Mouse (Mus musculus): ENCODE data around the gene Erc2. TPM values are rescaled to one million over a fixed set of nuclear protein-coding genes. Genes with fewer than 3 reads are reported as not detected.
"Not testable (repeated sequence)": the region's sequence is repeated elsewhere in the genome, so short reads cannot be mapped to it uniquely, and the experiment has no call there.

Erc2 gene
- polyA plus RNA-seq (2012; ENCODE audit: insufficient read depth, low replicate concordance), result 0.10 TPM in 1 of 2 replicates, not detected in the other

DNA sequence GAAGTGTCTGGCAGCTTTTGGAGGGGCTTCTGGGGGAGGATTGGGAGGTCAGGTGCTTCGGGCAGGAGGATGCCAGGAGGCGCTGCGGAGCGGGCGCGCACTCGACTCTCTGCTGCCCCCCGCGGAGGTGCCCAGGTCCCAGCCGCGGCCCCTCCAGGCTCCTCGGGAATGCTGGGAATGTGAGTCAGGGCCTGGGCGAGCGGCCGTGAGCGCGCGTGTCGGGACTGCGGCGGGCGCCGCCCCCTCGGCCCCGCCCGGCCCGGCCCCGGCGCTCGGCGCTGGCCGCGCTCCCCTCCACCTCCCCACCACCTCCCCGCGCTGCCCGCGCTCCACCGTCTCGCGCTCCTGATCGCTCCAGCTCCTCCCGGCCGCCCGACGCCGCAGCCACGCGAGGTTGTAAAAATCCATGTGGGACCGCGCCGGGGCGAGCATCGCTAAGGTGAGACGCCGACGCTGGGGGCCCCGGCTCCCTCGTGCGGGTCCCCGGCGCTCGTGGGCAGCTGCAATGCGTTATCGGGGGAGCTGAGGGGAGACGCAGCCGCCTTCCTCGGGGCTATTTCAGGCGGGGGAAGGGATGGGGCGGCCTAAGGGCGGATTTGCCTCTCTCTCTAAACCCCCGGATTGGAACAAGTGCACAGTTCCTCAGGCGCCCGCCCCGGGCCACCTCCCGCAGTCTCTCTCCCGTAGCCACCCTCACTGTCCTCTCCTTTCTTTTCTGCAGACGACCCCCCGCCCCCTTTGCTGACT is at the start of gene Erc2:
Gene Erc2 (plus strand): TSS at position 253 of the 747 bp plus-strand sequence.
- no peaks in the 10 kb centered on the region for H3K36me3 ChIP-seq (replicated peaks; ENCODE audit: low read length)
- peaks cover 5% of the 10 kb centered on the region; the same call in 1 of the 2 replicates for H3K4me1 ChIP-seq
- H3K9me3 ChIP-seq, result peaks cover 5% of the 10 kb centered on the region; the same call in 1 of the 2 replicates
- no peak for TF ChIP-seq GATA1 (IDR thresholded peaks at IDR 0.05; ENCODE audit: borderline replicate concordance, low read length)
- TF ChIP-seq FLI1 (IDR thresholded peaks at IDR 0.05; ENCODE audit: low read length), result no peak
- peaks cover 42% of the 10 kb centered on the region for H3K27me3 ChIP-seq (replicated peaks)
- H3K4me3 ChIP-seq (replicated peaks), result peak within 1 kb of the TSS; percentile 85

- Histone ChIP-seq H3K9me3 (peaks cover 24% of the 10 kb centered on the region), H3K27me3 (replicated peaks) (no peaks in the 10 kb centered on the region), H3K36me3 (replicated peaks; ENCODE audit: low read length) (no peaks in the 10 kb centered on the region), H3K4me3 (replicated peaks) (no peak overlapping the region), H3K4me1 (no peaks in the 10 kb centered on the region)
- TF ChIP-seq FLI1 (IDR thresholded peaks at IDR 0.05; ENCODE audit: low read length), result no peak
- TF ChIP-seq GATA1 (IDR thresholded peaks at IDR 0.05; ENCODE audit: borderline replicate concordance, low read length), result no peak
Measured at GRCm38 (mm10) chr14:27578443-27578842, 43.8 kb upstream of the Erc2 start.

GRCm38 (mm10) chr14:27589616-27590015 is 32.6 kb upstream of the Erc2 start:
- H3K9me3 ChIP-seq; H3K36me3 ChIP-seq (replicated peaks; ENCODE audit: low read length); H3K4me3 ChIP-seq (replicated peaks); H3K4me1 ChIP-seq; H3K27me3 ChIP-seq (replicated peaks): not testable (repeated sequence)

GRCm38 (mm10) chr14:27592163-27592562 is 30.1 kb upstream of the Erc2 start:
- Histone ChIP-seq H3K9me3 (peaks cover 10% of the 10 kb centered on the region; the same call in 1 of the 2 replicates), H3K4me3 (replicated peaks) (no peak overlapping the region), H3K36me3 (replicated peaks; ENCODE audit: low read length) (no peaks in the 10 kb centered on the region), H3K4me1 (no peaks in the 10 kb centered on the region), H3K27me3 (replicated peaks) (no peaks in the 10 kb centered on the region)
- TF ChIP-seq FLI1 (IDR thresholded peaks at IDR 0.05; ENCODE audit: low read length) (no peak), GATA1 (IDR thresholded peaks at IDR 0.05; ENCODE audit: borderline replicate concordance, low read length) (no peak)

GRCm38 (mm10) chr14:27596265-27596664 is 26.0 kb upstream of the Erc2 start:
- peaks cover 10% of the 10 kb centered on the region; the same call in 1 of the 2 replicates for H3K9me3 ChIP-seq
- TF ChIP-seq GATA1 (IDR thresholded peaks at IDR 0.05; ENCODE audit: borderline replicate concordance, low read length) (no peak), FLI1 (IDR thresholded peaks at IDR 0.05; ENCODE audit: low read length) (no peak)
- H3K27me3 ChIP-seq (replicated peaks), result no peaks in the 10 kb centered on the region
- H3K36me3 ChIP-seq (replicated peaks; ENCODE audit: low read length), result no peaks in the 10 kb centered on the region
- H3K4me1 ChIP-seq, result no peaks in the 10 kb centered on the region
- H3K4me3 ChIP-seq (replicated peaks), result no peak overlapping the region

GRCm38 (mm10) chr14:27602136-27602535 is 20.1 kb upstream of the Erc2 start:
- TF ChIP-seq GATA1 (IDR thresholded peaks at IDR 0.05; ENCODE audit: borderline replicate concordance, low read length), result no peak
- TF ChIP-seq FLI1 (IDR thresholded peaks at IDR 0.05; ENCODE audit: low read length), result no peak
- no peaks in the 10 kb centered on the region for H3K36me3 ChIP-seq (replicated peaks; ENCODE audit: low read length)
- no peaks in the 10 kb centered on the region for H3K27me3 ChIP-seq (replicated peaks)
- no peaks in the 10 kb centered on the region for H3K9me3 ChIP-seq
- no peaks in the 10 kb centered on the region for H3K4me1 ChIP-seq
- no peak overlapping the region for H3K4me3 ChIP-seq (replicated peaks)

DNA sequence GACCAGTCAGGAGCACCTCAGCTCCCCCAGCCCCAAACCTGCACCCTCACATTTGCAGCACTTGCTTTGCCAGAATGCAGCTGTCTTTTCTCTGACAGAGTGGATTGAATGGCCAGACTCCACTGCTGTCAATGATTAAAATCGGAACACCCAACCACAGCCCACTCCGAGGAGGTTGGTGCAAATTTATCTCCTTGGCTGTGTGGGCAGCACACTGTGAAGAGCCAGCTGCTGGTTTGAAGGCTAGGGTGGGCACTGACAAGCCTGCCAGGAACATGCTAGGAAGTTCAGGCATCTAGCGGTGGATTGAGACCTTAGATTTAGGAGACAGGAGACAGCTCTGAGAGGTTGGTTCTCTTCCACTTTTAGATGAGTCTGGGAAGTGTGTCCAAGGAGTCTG is 14.8 kb upstream of the Erc2 start:
- no peaks in the 10 kb centered on the region for H3K36me3 ChIP-seq (replicated peaks; ENCODE audit: low read length)
- TF ChIP-seq FLI1 (IDR thresholded peaks at IDR 0.05; ENCODE audit: low read length) (no peak), GATA1 (IDR thresholded peaks at IDR 0.05; ENCODE audit: borderline replicate concordance, low read length) (no peak)
- H3K4me1 ChIP-seq, result no peaks in the 10 kb centered on the region
- no peaks in the 10 kb centered on the region for H3K27me3 ChIP-seq (replicated peaks)
- H3K4me3 ChIP-seq (replicated peaks), result no peak overlapping the region
- peaks cover 11% of the 10 kb centered on the region; the same call in 1 of the 2 replicates for H3K9me3 ChIP-seq

DNA sequence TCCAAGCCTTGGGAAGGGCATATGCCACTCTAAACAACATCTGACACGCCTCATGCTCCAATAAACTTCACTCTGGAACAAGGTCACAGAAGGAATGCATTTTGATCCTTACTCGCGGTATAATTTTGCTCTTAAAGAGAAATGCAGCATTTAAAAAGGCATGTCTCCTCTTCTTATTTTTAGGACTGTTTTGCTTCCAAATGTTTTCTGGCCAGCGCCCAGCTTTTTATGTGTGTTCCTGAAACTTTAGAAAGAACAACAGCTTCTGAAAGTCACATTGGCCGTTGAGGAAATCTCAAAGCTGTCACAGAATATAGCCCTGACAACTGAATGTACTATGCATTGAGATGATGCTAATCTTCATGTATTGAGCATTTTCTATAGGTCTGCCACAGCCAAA is 8.5 kb upstream of the Erc2 start:
- TF ChIP-seq FLI1 (IDR thresholded peaks at IDR 0.05; ENCODE audit: low read length), result no peak
- TF ChIP-seq GATA1 (IDR thresholded peaks at IDR 0.05; ENCODE audit: borderline replicate concordance, low read length), result no peak
- H3K4me3 ChIP-seq (replicated peaks), result no peak overlapping the region
- no peaks in the 10 kb centered on the region for H3K4me1 ChIP-seq
- no peaks in the 10 kb centered on the region for H3K27me3 ChIP-seq (replicated peaks)
- no peaks in the 10 kb centered on the region for H3K36me3 ChIP-seq (replicated peaks; ENCODE audit: low read length)
- peaks cover 11% of the 10 kb centered on the region; the same call in 1 of the 2 replicates for H3K9me3 ChIP-seq

GRCm38 (mm10) chr14:27617286-27617685 is 4.9 kb upstream of the Erc2 start:
- Histone ChIP-seq H3K36me3 (replicated peaks; ENCODE audit: low read length) (no peaks in the 10 kb centered on the region), H3K9me3 (no peaks in the 10 kb centered on the region; the same call in 1 of the 2 replicates), H3K27me3 (replicated peaks) (peaks cover 17% of the 10 kb centered on the region), H3K4me1 (no peaks in the 10 kb centered on the region), H3K4me3 (replicated peaks) (no peak overlapping the region)
- TF ChIP-seq GATA1 (IDR thresholded peaks at IDR 0.05; ENCODE audit: borderline replicate concordance, low read length) (no peak), FLI1 (IDR thresholded peaks at IDR 0.05; ENCODE audit: low read length) (no peak)

DNA sequence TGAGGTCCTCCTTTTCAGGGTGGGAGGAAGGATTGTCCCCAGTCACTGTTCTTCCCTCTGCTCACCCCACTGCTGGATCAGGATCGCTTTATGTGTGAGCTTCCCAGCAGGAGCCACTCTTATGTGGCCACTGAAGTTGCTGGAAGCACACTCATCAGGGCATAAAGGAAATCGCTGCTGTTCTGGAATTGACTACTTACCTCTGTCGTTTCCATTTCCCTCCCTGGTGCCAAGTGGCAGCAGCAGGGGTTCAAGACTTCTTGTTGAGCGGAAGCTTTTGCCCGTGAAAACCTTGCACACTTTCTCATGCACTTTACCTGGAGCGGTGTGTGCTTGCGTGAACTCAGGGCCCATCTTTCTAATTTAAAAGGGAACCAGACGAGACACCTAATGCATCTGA is 652 bp upstream of the Erc2 start:
- TF ChIP-seq FLI1 (IDR thresholded peaks at IDR 0.05; ENCODE audit: low read length) (no peak), GATA1 (IDR thresholded peaks at IDR 0.05; ENCODE audit: borderline replicate concordance, low read length) (no peak)
- peaks cover 42% of the 10 kb centered on the region for H3K27me3 ChIP-seq (replicated peaks)
- no peak overlapping the region for H3K4me3 ChIP-seq (replicated peaks)
- H3K36me3 ChIP-seq (replicated peaks; ENCODE audit: low read length), result no peaks in the 10 kb centered on the region
- H3K9me3 ChIP-seq, result peaks cover 5% of the 10 kb centered on the region; the same call in 1 of the 2 replicates
- peaks cover 5% of the 10 kb centered on the region; the same call in 1 of the 2 replicates for H3K4me1 ChIP-seq
